Mouse (Mus musculus): ENCODE measurements around the gene Olfr97. TPM values are rescaled to one million over a fixed set of nuclear protein-coding genes. Genes with fewer than 3 reads are reported as not detected.

Gene Olfr97
- polyA plus RNA-seq, 1 experiment from 2014 or later: not detected

DNA sequence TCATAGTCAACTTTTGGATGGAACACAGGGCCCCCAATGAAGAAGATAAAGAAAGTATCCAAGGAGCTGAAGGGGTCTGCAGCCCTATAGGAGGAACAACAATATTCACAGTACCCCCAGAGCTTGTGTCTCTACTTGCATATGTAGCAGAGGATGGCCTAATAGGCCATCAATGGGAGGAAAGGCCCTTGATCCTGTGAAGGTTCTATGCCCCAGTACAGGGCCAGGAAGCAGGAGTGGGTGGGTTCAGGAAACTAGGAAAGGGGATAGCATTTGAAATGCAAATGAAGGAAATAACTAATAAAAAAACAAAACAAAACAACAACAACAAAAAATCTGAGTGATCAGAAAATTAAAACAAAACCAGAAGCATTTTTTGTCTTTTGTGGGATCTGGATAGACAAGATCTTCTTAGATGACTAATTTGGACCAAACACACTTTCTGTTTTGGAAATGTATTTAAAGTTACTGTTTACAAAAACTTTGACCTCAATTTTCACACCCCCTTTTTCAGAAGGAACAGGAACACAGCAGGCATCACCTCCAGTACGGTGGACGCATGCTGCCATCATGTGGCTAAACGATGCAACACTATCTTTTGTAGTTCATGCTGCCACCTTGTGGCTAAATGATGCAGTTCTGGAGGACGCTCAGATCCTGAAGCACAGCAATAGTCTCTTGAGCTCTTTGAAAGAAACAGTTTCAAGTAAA, 33.8 kb downstream of the Olfr97 start:
- ATAC-seq (peak; percentile 88), DNase-seq (ENCODE audit: low spot score) (peak; percentile 93)
- WGBS: 2% methylated on average over 4 of the region's 4 CpGs
- Histone ChIP-seq H3K27me3 (replicated peaks; ENCODE audit: control insufficient read depth, insufficient read depth, low read length) (peaks cover 5% of the 10 kb centered on the region), H3K9me3 (replicated peaks; ENCODE audit: control insufficient read depth, low read length) (no peaks in the 10 kb centered on the region), H3K9ac (ENCODE audit: low read length) (no peak overlapping the region), H3K4me3 (ENCODE audit: low read depth, low read length) (no peak overlapping the region), H3K4me2 (ENCODE audit: low read length) (no peak overlapping the region), H3K36me3 (ENCODE audit: control insufficient read depth, insufficient read depth, low read length) (no peaks in the 10 kb centered on the region), H3K27ac (ENCODE audit: low read depth, low read length) (no peak overlapping the region), H3K4me1 (ENCODE audit: control insufficient read depth, insufficient read depth, low read length) (no peaks in the 10 kb centered on the region)

DNA sequence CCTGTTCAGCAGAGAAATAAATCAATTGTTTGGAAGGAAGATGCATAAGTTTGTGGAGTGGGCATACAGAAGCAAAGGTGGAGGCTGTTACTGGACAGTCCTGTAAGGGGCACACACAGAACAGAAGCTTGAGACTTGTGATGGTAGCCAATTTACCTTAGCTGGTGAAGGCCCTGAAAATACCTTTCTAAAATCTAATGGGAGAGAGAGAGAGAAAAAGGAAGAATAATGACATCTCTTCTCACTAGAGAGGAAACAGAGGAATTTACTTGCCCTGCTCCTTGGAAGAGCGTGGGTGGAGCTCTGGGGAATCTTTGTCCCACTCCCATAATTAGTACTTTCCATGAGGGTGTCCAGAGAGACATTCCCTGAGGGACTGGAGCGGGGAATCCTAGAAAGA, 36.2 kb downstream of the Olfr97 start, which contains the start of gene Olfr94:
Gene Olfr94 (minus strand): TSS at position 101 of the 400 bp plus-strand sequence.
- 70% methylated on average over 2 of the region's 2 CpGs for WGBS
- Histone ChIP-seq H3K4me3 (ENCODE audit: low read depth, low read length) (no peak within 1 kb of the TSS), H3K4me2 (ENCODE audit: low read length) (no peak within 1 kb of the TSS), H3K36me3 (ENCODE audit: control insufficient read depth, insufficient read depth, low read length) (no peaks in the 10 kb centered on the region), H3K27ac (ENCODE audit: low read depth, low read length) (no peak within 1 kb of the TSS), H3K9ac (ENCODE audit: low read length) (no peak within 1 kb of the TSS), H3K27me3 (replicated peaks; ENCODE audit: control insufficient read depth, insufficient read depth, low read length) (peaks cover 26% of the 10 kb centered on the region), H3K4me1 (ENCODE audit: control insufficient read depth, insufficient read depth, low read length) (0 out of 2 replicates have a peak, but pooled peaks cover 8% of the 10 kb centered on the region), H3K9me3 (replicated peaks; ENCODE audit: control insufficient read depth, low read length) (no peaks in the 10 kb centered on the region)
- ATAC-seq (no peak), DNase-seq (ENCODE audit: low spot score) (no peak)

- Histone ChIP-seq H3K9ac (ENCODE audit: low read length) (peak overlapping the region; percentile 59), H3K27ac (ENCODE audit: low read depth, low read length) (no peak overlapping the region), H3K36me3 (ENCODE audit: control insufficient read depth, insufficient read depth, low read length) (no peaks in the 10 kb centered on the region), H3K9me3 (replicated peaks; ENCODE audit: control insufficient read depth, low read length) (no peaks in the 10 kb centered on the region), H3K27me3 (replicated peaks; ENCODE audit: control insufficient read depth, insufficient read depth, low read length) (peaks cover 26% of the 10 kb centered on the region), H3K4me2 (ENCODE audit: low read length) (peak overlapping the region; percentile 91), H3K4me1 (ENCODE audit: control insufficient read depth, insufficient read depth, low read length) (0 out of 2 replicates have a peak, but pooled peaks cover 8% of the 10 kb centered on the region), H3K4me3 (ENCODE audit: low read depth, low read length) (peak overlapping the region; percentile 52)
- ATAC-seq (peak; percentile 92), DNase-seq (ENCODE audit: low spot score) (peak; percentile 42)
- WGBS: under 1% methylated on average over 75 of the region's 77 CpGs
These were observed 40.0 kb downstream of the Olfr97 start for GRCm38 (mm10) chr17:37196845-37197724.

- H3K9me3 ChIP-seq (replicated peaks; ENCODE audit: control insufficient read depth, low read length): no peaks in the 10 kb centered on the region
- 0 out of 2 replicates have a peak, but pooled peaks cover 8% of the 10 kb centered on the region for H3K4me1 ChIP-seq (ENCODE audit: control insufficient read depth, insufficient read depth, low read length)
- WGBS: 91% methylated on average over 5 of the region's 5 CpGs
- H3K4me3 ChIP-seq (ENCODE audit: low read depth, low read length): no peak overlapping the region
- no peak for DNase-seq (ENCODE audit: low spot score)
- no peak overlapping the region for H3K4me2 ChIP-seq (ENCODE audit: low read length)
- no peak overlapping the region for H3K27ac ChIP-seq (ENCODE audit: low read depth, low read length)
- H3K27me3 ChIP-seq (replicated peaks; ENCODE audit: control insufficient read depth, insufficient read depth, low read length): peaks cover 26% of the 10 kb centered on the region
- no peak for ATAC-seq
- no peaks in the 10 kb centered on the region for H3K36me3 ChIP-seq (ENCODE audit: control insufficient read depth, insufficient read depth, low read length)
- no peak overlapping the region for H3K9ac ChIP-seq (ENCODE audit: low read length)
These were observed 42.3 kb downstream of the Olfr97 start for GRCm38 (mm10) chr17:37194782-37195181.

- H3K9me3 ChIP-seq (replicated peaks; ENCODE audit: control insufficient read depth, low read length): no peaks in the 10 kb centered on the region
- no peak within 1 kb of the TSS for H3K4me2 ChIP-seq (ENCODE audit: low read length)
- ATAC-seq (no peak), DNase-seq (ENCODE audit: low spot score) (no peak)
- H3K4me1 ChIP-seq (ENCODE audit: control insufficient read depth, insufficient read depth, low read length): 0 out of 2 replicates have a peak, but pooled peaks cover 8% of the 10 kb centered on the region
- H3K27me3 ChIP-seq (replicated peaks; ENCODE audit: control insufficient read depth, insufficient read depth, low read length): peaks cover 23% of the 10 kb centered on the region
- no peak within 1 kb of the TSS for H3K4me3 ChIP-seq (ENCODE audit: low read depth, low read length)
- no peak within 1 kb of the TSS for H3K9ac ChIP-seq (ENCODE audit: low read length)
- 86% methylated on average over 2 of the region's 2 CpGs for WGBS
- H3K27ac ChIP-seq (ENCODE audit: low read depth, low read length): no peak within 1 kb of the TSS
- H3K36me3 ChIP-seq (ENCODE audit: control insufficient read depth, insufficient read depth, low read length): no peaks in the 10 kb centered on the region
These were observed 43.5 kb downstream of the Olfr97 start, which contains the start of gene Ubd for GRCm38 (mm10) chr17:37193656-37194055. Ubd (plus strand) TSS chr17:37193892.

DNA sequence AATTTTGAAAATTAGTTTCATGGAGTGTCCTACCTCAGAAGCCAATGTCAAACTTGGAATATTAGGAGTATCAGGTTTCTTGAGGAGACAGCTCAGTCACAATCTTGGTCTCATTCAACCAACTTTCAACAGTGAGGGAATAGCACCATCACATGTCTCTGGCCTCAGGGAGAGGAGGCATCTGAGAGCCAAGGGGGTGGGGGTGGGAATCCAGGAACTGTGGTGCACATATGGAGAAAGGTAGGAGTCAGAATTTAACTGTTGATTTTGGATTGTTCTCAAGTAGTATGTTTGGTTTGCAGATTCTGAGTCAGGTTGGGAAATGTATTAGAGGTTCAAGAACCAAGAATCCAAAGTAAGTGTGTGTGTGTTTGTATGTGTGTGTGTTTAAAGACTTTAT, 44.1 kb downstream of the Olfr97 start:
- no peak for ATAC-seq

DNA sequence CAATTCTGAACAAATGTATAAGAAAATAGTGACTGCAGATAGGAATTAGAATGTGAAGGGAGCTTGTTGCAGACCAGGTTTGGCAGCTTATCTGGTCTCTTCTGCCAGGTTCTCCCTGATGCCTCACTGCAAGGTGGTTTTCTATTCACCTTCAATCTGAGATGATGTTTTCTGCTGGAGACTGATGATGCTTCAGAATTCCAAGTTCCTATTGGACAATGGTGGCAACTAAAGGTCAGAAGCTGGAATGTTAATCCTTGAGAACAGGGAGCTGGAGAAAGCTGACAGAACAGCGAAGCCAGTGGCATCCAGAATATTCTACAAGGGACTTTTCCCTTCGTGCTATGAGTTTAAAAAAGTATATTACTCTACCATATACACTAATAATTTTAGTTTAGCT, 46.4 kb downstream of the Olfr97 start:
- ATAC-seq: no peak
- Histone ChIP-seq H3K9ac (ENCODE audit: low read length) (no peak overlapping the region), H3K4me3 (ENCODE audit: low read depth, low read length) (no peak overlapping the region), H3K27me3 (replicated peaks; ENCODE audit: control insufficient read depth, insufficient read depth, low read length) (no peaks in the 10 kb centered on the region), H3K27ac (ENCODE audit: low read depth, low read length) (no peak overlapping the region), H3K4me1 (ENCODE audit: control insufficient read depth, insufficient read depth, low read length) (no peaks in the 10 kb centered on the region), H3K4me2 (ENCODE audit: low read length) (no peak overlapping the region), H3K9me3 (replicated peaks; ENCODE audit: control insufficient read depth, low read length) (no peaks in the 10 kb centered on the region), H3K36me3 (ENCODE audit: control insufficient read depth, insufficient read depth, low read length) (no peaks in the 10 kb centered on the region)
- WGBS: 29% methylated on average over 2 of the region's 2 CpGs
- peak; percentile 12 for DNase-seq (ENCODE audit: low spot score)

More for the DNA sequence above, 44.1 kb downstream of the Olfr97 start:
- H3K9ac ChIP-seq (ENCODE audit: low read length): no peak overlapping the region
- H3K4me2 ChIP-seq (ENCODE audit: low read length): no peak overlapping the region
- no peak overlapping the region for H3K27ac ChIP-seq (ENCODE audit: low read depth, low read length)
- 0 out of 2 replicates have a peak, but pooled peaks cover 8% of the 10 kb centered on the region for H3K4me1 ChIP-seq (ENCODE audit: control insufficient read depth, insufficient read depth, low read length)
- H3K27me3 ChIP-seq (replicated peaks; ENCODE audit: control insufficient read depth, insufficient read depth, low read length): peaks cover 17% of the 10 kb centered on the region
- no peaks in the 10 kb centered on the region for H3K36me3 ChIP-seq (ENCODE audit: control insufficient read depth, insufficient read depth, low read length)
- no peak for DNase-seq (ENCODE audit: low spot score)
- H3K9me3 ChIP-seq (replicated peaks; ENCODE audit: control insufficient read depth, low read length): no peaks in the 10 kb centered on the region
- H3K4me3 ChIP-seq (ENCODE audit: low read depth, low read length): no peak overlapping the region

DNA sequence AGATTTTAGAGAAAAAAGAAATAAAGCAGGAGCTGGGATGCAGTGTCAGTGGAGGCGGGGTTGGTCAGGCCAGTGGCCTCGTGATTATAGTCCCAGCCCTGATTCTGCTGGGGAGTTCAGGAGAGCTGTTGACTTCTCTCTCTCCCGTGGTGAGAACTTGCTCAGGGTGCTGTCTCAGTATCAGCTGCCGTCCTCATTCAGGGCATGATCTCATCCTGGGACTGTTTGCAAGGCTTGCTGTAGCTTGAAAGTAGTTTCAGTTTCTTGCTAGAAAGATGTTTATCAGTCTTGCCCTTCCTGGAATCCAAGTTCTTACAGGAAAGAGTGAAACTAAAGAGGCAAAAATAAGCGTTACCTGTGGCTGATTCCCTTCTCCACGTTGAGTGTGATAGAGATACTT, 51.7 kb downstream of the Olfr97 start:
- no peaks in the 10 kb centered on the region for H3K27me3 ChIP-seq (replicated peaks; ENCODE audit: control insufficient read depth, insufficient read depth, low read length)
- H3K4me3 ChIP-seq (ENCODE audit: low read depth, low read length): no peak overlapping the region
- H3K9me3 ChIP-seq (replicated peaks; ENCODE audit: control insufficient read depth, low read length): no peaks in the 10 kb centered on the region
- no peak overlapping the region for H3K4me2 ChIP-seq (ENCODE audit: low read length)
- ATAC-seq (no peak), DNase-seq (ENCODE audit: low spot score) (no peak)
- H3K27ac ChIP-seq (ENCODE audit: low read depth, low read length): no peak overlapping the region
- no peaks in the 10 kb centered on the region for H3K36me3 ChIP-seq (ENCODE audit: control insufficient read depth, insufficient read depth, low read length)
- H3K9ac ChIP-seq (ENCODE audit: low read length): no peak overlapping the region
- H3K4me1 ChIP-seq (ENCODE audit: control insufficient read depth, insufficient read depth, low read length): no peaks in the 10 kb centered on the region
- 60% methylated on average over 6 of the region's 6 CpGs for WGBS
